Mouse (Mus musculus) yolk sac, embryonic 10.5 days (tissue): ENCODE data around the gene Olfr224.
"Not testable (repeated sequence)": the region's sequence is repeated elsewhere in the genome, so short reads cannot be mapped to it uniquely, and the experiment has no call there.

Experiments used
- DNase-seq: peaks from one replicate; pipeline ENCODE4 v3.0.0-alpha.2; 2017; ENCODE audit warnings: low spot score

The Olfr224 gene

DNA sequence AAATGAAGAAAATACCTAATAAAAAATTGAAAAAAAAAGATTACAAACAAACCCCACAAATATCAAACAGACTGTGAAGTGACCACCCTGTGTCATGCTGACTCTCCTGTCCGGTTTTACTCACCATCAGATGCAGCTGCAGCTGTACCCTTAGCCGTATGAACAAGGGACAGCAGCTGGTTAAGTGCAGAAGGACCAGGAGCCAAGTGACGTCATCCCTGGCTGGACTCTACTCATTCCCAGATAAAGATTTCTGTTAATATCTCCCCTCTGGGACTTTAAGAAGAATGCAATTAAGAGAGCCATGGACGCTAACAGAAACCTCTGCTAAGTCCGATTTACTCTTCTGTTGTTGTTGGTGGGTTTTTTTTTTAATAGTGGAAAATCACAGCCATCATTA is at the start of gene Olfr224:
Olfr224 (minus strand) TSS at position 149 of the 400 bp plus-strand sequence.
- no peak for DNase-seq

DNA sequence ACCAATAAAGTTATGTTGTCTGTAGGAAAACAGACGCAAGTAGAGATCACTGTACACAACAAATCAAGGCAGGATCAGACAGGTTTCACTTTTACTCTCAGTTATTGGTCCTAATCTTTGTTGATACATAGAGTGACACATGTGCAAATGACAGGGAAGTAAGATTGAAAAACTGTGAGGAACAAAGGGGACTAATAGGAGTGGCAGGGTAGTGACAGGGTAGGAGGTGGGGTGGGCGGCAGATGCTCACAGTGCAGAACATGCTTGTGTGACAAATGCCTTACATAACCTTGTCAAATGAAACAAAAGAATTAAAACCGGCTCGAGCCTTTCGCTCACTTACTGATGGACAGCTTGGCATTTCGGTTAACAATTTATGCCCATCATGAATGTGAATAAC is 48.4 kb upstream of the Olfr224 start:
- DNase-seq: no peak

DNA sequence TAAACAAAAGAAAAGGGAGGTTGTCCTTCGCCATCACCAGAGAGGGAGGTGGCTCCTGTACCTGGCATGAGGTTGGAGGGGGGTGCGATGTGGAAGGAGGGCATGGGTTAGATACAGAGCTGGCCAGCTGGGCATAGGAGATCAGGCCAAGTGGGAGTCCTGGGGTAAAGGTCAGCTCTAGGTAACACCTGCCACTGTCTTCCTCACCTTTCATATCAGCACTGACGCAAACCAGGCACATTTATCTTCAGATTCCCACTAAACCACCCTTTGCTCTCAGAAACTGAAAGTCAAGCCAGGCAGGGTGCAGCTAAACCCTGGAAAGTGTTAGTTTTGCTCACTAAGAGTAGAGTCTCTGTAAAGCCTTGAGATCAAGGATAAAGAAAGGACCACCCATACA is 48.0 kb upstream of the Olfr224 start:
- DNase-seq: no peak

DNA sequence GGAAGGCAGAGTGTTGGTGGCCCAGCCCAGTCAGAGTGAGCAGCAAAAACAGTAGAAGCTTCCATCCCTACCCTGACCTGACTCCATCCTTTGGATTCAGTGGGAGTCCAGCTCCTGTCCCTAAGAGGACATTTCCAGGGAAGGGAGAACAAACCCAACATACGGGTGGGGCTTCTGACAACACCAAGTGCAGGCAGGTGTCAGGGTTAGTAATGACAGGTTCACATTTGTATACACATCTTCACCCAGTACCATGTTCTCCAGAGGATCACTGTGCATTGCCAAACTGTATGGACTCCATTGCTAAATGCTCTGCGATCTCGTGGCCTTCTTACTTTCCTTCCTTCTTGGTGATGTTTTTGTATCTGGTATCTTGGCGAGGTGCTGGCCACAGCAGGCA is 45.6 kb upstream of the Olfr224 start, which contains the start of gene 2210407C18Rik:
2210407C18Rik (minus strand) TSS at position 101 of the 400 bp plus-strand sequence.
- DNase-seq: no peak

DNA sequence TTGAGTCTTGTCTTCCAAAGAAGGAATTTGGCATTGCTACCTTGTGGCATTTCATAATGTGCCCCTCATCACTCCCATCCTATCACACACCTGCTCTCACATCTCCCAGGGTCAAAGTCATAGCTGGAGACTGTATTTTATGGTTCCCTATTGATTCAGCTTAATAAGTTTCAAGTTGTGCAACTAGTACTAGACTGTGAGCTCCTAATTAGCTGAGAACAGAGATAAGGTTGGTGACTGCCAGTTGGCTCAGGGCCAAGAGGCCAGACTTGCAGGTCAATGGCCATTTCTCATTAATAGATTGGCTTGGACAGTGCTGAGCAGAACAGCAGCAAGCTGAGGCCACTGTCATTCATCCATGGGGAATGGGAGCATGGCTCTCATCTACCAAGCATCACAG is 44.2 kb upstream of the Olfr224 start:
- DNase-seq: no peak

DNA sequence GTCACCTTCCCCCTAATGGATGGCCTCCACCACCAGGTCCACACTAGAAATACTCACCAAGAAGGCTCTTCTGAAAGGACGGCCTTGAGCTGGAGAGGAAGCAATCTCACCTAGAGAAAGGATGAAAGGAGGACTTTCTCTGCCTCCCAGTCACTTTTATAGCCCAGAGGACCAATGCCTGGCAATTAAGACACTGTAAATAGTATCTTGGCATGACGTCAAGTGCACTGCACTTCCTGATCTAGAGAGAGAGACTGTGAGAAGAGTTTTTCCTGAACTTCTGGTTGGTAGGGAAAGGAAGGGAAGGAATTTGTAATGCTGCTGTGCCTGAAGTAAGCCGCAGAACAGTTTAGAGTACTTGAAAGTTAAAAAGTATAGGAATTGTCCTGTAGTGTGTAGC is 43.0 kb upstream of the Olfr224 start:
- no peak for DNase-seq

DNA sequence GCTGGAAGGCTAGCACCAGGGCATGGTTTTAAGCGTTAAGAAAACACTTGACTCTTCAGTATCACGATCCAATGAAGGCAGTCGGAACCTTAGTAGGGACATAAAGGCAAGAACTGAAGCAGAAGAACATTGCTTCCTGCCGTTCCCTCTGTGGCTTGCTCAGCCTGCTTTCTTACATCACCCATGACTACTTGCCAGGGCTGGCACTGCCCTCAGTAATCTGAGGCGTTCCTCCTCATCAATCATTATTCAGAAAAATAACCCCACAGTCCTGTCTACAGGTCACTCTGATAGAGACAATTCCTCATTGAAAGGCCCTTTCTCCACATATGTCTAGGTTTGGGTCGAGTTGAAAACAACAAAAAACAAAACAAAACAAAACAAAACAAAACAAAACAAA is 36.7 kb upstream of the Olfr224 start:
- DNase-seq: no peak

DNA sequence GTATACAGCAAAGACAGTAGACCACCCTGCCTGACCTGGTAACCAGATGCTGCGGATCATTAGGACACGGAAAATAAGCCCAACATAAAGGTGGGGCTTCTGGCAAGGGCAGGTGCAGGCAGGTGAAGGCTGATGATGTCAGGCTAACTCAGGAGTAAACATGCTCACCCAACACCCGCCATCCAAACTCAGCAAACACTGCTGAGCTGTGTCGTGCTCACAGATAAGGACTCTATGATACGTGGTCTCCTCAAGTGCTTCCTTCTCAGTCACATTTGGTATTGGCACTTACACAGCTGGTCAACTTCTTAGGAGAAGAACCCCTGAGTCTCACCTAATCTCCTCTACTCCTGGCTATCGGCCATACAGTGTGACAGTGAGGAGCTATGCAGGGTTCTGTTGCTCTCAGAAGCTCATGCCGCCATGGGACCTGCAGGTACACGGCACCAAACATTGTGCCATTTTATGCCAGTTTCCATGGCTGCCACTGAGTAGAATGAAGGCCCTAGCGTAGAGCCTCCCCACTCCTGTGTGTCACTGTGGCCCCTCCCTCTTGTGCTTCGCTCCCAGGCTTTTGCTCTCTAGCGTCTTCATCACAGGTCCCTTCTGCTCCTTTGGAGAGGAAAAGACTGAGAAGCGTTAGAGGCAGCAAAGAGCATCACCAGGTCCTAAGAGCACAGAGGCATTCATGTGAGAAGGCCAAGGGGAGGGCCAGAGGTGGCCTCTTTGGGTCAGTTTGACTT is 36.0 kb upstream of the Olfr224 start:
- no peak for DNase-seq

DNA sequence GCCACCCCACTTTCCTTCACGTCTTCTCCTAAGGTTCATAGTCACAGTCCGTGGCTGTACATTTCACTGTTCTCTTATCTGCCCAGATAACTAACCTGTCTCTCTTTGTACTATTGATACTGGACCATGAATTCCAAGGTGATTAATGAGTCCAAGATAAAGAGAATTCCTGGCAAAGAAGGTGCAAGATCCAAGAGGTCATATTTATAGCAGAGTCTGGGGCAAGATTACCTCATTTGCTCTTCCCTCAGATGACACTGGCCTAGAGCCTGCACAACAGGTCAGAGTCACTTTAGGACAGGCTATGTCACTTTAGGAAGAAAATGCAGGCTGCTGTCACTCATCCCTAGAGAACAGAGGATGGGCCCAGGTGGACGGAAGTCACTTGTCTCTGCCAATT is 34.9 kb upstream of the Olfr224 start:
- peak; percentile 9 for DNase-seq

DNA sequence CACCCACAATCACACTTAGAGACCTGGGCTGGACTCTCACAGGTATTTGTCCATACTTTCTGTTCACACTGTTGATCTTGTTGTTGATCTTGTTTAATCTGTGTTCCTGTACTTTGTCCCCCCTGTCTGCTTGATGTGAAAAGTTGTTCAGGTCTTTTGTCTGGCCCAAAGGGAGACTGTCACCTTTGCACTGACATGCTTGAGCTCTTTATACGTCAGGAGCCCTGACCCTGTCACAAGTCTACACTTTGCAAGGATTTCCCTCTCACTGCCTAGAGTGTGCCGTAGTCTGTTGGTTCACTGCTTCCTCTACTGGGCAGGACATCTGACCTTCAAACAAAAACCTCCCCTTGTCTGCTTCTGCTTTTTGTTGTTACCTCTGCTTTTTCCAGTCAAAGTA is 34.3 kb upstream of the Olfr224 start:
- DNase-seq: peak; percentile 22

DNA sequence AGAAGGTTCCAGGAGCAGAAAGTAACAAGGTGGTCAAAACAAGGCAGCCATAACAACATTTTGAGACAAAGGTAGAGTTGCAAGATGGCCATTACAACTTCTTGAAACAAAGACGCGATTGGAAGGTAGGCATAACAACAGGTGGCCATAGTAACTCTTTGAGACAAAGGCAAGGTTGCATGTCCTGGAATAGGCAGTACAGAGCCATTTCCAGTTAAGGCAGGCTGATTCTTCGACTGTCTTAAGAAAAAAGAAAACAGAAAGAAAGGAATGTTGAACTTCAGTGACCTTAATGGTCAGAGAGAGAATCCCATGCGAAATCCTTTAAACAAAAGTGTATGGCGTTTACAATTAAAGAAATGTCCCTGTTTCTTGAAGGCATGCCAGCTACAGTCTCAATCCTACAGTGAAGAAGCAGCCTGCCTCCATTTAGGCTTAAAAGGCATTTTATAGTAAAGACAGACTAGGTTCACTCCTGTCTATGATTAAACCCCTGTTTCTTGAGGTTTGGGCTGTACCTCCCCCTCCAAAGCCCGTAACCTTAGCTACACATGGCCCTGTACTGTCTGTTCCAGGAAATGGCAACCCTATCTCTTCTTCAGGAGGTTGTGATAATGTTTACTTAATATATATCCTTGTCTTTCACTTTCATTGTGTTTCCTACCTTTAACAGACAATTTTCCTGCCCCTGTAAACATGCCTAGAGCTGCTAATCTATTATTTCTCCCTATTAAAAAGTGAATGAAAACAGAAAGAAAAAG is 32.6 kb upstream of the Olfr224 start:
- DNase-seq: no peak

DNA sequence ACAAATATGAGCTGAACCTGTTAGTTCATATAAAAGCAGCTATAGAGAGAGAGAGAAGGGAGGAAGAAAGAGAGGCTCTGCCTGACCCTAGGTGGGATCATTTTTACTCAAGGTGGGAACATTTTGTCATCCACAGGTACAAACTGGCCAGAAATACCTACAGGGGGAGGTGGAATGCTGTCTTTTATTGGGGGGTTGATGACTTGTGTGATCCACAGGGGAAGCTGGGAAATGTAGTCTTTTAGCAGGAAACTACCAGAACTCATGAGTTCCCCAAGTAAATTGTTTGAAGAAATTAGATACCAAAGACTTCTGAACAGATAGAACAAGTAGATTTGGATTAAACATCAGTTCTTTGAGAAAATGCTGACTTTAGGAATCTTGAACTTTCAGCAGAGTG is 31.7 kb upstream of the Olfr224 start:
- DNase-seq: no peak

DNA sequence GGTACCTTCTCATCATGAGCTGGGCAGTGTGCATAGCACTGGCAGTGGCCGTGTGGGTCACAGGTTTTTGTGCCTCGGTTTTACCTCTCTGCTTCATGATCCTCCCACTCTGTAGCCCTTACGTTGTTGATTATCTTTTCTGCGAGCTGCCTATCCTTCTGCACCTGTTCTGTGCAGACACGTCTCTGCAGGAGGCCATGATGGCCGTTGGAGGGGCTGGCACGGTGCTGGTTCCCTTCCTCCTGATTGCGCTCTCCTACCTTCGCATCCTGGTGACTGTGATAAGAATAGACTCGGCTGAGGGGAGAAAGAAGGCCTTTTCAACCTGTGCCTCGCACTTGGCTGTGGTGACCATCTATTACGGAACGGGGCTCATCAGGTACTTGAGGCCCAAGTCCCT is 27.5 kb upstream of the Olfr224 start:
- DNase-seq: no peak

DNA sequence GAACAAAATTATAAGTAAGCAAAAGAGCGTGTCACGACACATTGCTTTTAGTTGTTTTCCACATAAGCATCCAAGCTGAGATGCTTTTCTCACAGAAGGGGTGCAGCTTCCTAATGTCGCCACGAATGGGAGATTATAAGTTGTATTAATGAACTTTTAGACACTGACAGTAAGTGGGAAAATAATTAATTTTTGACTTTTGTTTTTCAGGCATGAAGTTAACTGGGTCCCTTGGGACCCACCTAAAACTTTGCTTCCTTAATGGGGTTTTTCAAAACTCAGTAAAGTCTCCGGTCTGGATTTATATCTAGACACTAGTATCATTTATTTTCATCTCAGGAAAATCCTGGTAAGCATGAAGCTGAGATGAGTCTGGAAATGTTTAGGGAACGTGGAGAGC is 24.5 kb upstream of the Olfr224 start, which contains the start of gene Olfr324:
Olfr324 (plus strand) TSS at position 301 of the 400 bp plus-strand sequence.
- no peak for DNase-seq

DNA sequence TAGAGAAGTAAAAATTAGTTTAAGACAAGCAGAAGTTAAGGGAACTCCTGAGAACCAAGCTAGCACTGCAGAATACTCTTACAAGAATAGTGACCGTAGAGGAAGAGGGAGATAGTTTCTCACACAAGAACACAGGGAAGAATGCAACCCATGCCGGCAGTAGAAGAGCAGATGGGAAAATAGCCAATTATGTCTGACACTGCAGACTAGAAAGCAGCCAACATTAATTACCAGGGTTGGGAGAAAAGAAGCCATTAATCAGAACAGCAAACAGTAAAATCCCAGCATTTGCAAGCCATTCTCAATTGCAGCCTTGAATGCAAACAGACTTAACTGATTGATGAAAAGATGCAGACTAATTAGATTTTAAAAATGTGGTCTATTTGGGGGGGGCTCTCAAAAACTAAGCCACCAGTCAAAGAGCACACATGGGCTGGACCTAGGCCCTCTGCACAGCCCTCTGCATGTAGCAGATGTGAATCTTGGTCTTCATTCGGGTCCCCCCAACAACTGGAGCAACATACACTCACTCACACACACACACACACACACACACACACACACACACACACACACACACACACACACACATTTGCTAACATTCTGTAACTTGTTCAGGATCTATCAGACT is 18.4 kb upstream of the Olfr224 start:
- DNase-seq: no peak

DNA sequence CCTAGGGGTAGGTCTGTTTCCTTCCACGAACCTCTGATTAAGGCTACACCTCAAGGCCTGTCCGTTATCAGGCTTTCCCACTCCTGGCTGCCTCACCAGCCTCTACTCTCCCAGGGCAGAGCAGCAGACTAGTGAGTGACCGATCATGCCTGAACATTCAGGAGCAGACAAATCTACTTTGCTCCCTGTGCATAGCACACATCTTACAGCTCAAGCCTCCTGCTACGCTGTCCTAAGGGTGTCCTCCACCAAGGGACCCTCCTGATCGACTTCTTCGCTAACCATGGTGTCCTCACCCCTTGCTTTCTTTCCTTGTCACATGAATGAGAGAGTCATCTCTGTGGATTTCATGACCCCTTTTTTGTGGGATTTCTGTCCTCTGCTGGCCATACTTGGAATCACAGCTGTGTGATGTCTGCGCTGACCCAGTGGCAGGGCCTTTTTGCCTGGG is 17.6 kb upstream of the Olfr224 start:
- DNase-seq: peak; percentile 5

DNA sequence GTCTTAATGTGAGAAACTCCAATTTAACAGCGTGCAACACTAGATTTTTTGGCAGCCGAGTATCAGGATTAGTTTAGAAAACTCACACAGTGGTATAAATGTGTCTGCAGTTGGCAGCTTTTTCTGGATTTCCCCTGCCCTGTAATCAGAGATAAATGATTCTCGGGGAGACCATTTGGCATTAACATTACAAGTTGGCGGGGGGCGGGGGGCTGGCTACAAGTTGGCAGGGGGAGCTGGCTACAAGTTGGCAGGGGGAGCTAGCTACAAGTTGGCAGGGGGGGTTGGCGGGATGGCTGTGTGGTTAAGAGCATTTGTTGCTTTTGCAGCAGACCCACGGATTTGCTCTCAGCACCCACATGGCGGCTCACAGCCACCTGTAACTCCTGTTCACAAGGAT is 8.3 kb upstream of the Olfr224 start:
- DNase-seq: no peak

DNA sequence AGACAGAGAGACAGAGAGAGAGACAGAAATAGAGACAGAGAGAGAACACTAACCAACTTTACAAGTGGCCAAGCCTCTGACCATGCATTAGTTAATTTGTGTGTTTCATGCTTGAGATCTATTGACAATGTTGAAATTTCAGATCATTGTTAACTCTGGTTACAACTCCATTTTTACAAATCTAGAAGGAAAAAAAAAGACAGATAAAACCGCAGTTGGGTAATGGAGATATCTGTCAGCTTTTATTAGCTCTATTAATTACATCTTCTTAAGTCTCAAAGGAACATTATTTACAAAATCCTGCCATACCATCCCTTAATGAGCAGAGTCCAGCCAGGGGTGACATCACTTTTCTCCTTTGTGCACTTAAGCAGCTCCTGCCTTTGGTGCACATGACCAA is 7.1 kb upstream of the Olfr224 start, which contains the start of gene Olfr325:
Olfr325 (plus strand) TSS at position 301 of the 400 bp plus-strand sequence.
- no peak for DNase-seq

DNA sequence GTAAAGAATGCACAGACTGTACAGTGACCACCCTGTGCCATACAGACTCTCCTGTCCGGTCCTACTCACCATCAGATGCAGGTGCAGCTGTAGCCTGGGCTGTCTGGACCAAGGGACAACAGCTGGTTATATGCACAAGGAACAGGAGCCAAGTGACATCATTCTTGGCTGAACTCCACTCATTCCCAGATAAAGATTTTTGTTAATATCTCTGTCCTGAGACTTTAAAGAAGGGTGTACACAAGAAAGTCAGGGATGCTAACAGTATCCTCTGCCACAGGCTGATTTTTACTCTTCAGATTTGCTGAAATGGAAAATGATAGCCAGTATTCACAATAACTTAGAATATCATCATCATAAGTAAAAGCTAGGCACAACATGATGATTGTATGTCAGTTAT is 14.8 kb downstream of the Olfr224 start, which contains the start of gene Olfr328:
Olfr328 (minus strand) TSS at position 101 of the 400 bp plus-strand sequence.
- DNase-seq: no peak

DNA sequence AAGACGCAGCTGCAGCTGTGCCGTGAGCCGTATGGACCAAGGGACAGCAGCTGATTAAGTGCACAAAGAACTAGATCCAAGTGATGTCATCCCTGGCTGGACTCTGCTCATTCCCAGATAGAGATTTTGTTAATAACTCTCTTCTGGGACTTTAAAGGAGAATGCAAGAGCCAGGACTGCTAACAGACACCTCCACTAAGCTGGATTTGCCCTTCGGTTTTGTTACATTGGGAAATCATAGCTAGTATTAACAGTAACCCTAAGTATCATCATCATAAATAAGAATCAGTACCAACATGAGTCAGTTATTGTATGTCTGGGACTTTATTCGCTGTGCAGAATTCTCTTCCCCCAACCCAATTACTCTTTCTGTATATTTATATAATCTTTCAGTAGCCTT is 24.0 kb downstream of the Olfr224 start, which contains the start of gene Olfr329-ps:
Olfr329-ps (minus strand) TSS at position 101 of the 400 bp plus-strand sequence.
- DNase-seq: no peak

DNA sequence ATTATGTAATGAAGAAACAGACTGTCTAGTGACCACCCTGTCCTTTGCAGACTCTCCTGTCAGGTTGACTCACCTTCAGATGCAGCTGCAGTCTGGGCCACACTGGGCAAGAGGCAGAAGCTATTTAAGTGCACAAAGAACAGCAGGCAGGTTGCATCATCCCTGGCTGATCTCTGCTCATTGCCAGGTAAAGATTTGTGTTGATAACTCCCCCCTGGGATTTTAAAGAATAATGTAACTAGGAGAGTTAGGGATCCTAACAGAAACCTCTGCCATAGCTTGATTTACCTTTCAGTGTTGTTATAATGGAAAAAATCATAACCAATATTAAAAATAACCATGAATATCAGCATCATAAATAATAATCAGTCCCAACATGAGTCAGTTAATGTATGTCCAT is 35.6 kb downstream of the Olfr224 start, which contains the start of gene Olfr330:
Olfr330 (minus strand) TSS at position 101 of the 400 bp plus-strand sequence.
- DNase-seq: not testable (repeated sequence)

DNA sequence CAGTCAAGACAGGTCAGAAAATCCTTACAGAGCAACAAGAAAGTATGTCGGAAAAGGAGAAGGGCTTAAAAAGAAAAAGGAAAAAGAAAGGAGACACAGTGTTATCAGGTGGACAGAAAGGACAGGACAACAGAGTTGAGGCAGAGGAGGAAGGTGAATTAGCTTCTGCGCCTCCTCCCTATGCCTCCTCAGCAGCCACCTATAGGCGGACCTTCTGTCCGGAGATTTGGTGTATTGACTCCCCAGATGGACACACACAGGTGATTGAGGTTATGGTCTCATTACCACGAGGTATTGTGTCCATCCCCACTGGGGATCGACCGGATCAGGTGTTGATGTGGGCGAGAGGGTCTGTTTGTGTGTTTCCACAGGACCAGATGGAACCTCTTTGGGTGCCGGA is 50.6 kb downstream of the Olfr224 start:
- DNase-seq: not testable (repeated sequence)
